Mouse (Mus musculus) right cerebral cortex, postnatal 25 days (tissue): Measurements from ENCODE around the gene 4933405O20Rik.

Experiments
- DNase-seq: peaks from one replicate; pipeline ENCODE4 v3.0.0; 2022

Gene 4933405O20Rik

DNA sequence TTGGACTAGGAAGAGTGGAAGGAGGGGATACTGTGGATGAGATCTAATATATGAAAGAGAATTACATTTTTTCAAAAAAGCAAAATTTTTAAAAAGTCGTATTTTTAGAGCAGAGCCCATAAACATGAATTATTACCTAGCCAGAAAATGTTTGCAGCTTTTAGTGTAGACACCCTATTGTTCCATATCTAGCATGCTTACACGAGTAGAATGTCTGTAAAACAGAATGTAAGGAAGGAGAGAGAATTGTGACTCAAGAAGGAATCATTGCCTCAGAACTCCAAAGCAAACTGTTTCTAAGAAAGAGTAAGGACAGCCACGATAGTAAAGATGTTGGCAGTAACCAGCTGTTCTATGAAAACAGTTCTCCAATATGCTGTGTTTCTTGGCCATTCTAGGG lies at the start of gene 4933405O20Rik:
TSS of gene 4933405O20Rik (plus strand) at position 301 of the 400 bp plus-strand sequence.
- DNase-seq, result no peak

GRCm38 (mm10) chr7:50549572-50549971 lies 49.4 kb upstream of the 4933405O20Rik start:
- peak; percentile 22 for DNase-seq

DNA sequence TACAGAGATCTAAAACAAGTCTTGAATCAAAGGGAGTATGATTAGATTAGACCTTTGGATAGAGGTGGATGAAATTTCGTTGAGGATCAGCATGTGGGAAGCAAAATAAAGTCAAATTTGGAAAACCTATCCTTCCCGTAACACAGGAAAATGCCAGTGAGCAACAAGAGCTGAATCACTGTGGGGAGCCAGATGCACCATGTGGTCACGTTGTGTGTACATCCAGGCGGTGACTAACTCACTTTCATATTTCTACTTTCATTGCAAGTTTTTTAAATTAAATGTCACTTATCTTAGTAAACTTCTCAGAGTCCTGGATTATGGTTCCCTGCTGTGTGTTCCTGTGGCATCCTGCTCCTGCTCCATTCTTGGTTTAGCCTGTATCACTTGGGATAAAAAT lies 47.6 kb upstream of the 4933405O20Rik start:
- peak; percentile 48 for DNase-seq

DNA sequence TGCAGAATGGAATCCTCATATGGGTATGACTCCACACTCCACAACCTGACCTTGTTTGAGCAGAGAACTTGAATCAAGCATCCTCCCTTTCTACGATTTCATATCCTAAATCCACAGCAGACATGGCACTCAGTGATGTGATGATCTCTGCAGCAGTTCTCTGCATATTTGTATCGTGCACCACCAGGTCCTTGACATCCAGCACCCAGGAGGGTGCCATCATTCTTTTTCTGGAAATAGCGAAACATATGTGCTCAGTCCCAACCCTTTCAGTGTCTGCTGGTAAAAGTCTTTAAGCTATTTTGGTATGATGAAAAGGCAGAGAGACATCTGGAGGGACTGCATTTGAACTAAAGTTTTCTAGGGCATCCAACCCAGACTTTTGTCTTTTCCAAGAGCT lies 36.3 kb upstream of the 4933405O20Rik start:
- DNase-seq, result no peak

GRCm38 (mm10) chr7:50573841-50574240 lies 25.1 kb upstream of the 4933405O20Rik start:
- DNase-seq, result no peak

DNA sequence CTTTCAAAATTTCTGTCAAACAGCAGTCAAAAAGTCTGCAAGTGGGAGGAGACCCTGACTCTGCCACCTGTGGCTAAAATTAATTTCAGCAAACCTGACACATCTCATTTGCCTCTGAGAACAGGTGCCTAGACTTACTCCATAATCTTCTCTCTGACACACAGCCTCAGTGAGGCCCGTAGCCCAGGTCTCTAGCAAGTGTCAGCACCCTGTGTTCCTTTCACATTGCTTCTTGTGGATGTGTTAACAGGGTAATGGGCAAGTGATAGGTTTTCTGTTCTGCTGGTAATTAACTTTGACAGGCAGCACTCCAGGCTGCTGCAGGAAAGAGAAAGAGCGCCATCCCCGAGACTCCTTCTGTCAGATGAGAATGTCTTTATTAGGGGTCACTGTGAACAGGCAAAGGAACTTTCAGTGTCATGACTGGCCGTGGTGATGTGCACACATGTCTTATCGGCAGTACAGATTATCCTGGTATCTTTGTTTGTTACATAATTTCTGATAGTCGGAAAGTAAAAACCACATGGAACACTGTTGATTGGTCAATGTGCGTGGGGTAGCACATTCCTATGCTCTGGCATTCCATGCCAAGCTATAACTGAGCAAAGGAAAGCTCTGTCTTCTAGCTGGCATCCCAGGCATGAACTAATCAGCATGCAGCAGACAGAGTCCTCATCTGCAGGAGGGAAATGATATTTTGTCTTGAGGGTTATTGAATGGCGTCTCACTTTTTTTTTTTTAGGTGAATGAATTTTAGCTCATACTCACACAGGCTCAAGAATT lies 10.2 kb upstream of the 4933405O20Rik start:
- DNase-seq, result no peak

GRCm38 (mm10) chr7:50614101-50614500 lies 15.1 kb downstream of the 4933405O20Rik start:
- peak; percentile 14 for DNase-seq

GRCm38 (mm10) chr7:50629186-50629585 lies 30.2 kb downstream of the 4933405O20Rik start:
- DNase-seq, result no peak

DNA sequence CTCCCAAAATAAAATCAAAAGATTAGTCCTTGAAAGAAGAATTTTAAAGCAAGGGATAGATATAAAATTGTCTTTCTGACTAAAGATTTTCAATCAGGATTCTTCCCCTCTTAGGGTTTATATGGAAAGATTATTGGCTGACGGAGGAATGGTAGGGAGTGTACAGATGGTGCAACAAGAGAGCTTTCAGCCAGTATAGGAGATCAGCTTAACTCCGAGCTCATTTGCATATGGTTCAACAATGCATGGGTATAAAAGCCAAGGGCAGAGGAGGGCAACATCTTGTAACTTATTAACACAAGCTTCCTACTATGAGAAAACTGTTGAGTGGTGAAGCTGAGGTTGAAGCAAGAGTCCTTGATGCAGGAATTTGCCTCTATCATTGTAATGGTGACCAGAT lies 34.2 kb downstream of the 4933405O20Rik start:
- no peak for DNase-seq
